Mouse (Mus musculus) layer of hippocampus, adult 9-10 months (tissue): Measurements from ENCODE around the gene Aph1a.
A peak's percentile ranks its signal among the peaks of the same experiment; 100 is the strongest.
"Not testable (repeated sequence)": the region's sequence is repeated elsewhere in the genome, so short reads cannot be mapped to it uniquely, and the experiment has no call there.

ENCODE experiments used
- DNase-seq: peaks from one replicate; pipeline ENCODE4 v3.0.0; 2022; ENCODE audit warnings: low spot score

The Aph1a gene

GRCm38 (mm10) chr3:95893606-95894316 lies at the start of gene Aph1a:
Aph1a (plus strand) TSS chr3:95893969.
- DNase-seq = peak; percentile 90

- no peak for DNase-seq
Observed at GRCm38 (mm10) chr3:95850611-95851010, 43.2 kb upstream of the Aph1a start.

DNA sequence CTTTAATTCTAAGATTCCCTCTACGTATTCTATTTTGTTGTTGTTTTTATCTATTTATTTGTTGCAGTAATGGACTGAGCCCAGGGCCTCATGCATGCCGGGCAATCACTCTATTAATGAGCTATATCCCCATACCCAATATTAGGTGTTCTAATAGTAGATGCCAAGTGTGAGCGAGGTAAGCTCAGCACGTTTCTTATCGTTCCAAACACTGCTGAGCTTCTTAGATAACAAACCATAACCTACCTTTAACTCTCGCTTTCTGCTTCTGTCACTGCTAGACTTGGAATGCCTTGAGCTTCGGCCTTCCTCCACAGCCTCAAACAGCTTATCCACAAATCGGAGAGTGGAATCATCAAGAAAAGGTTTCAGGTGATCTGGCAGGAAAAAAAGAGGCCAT lies 42.5 kb upstream of the Aph1a start:
- DNase-seq = no peak

GRCm38 (mm10) chr3:95855502-95856089 lies 38.2 kb upstream of the Aph1a start, which contains the start of gene Prpf3:
Prpf3 (minus strand) TSS chr3:95855885.
- DNase-seq = peak; percentile 83

- DNase-seq = no peak
Observed at GRCm38 (mm10) chr3:95856115-95856514, 37.7 kb upstream of the Aph1a start.

DNA sequence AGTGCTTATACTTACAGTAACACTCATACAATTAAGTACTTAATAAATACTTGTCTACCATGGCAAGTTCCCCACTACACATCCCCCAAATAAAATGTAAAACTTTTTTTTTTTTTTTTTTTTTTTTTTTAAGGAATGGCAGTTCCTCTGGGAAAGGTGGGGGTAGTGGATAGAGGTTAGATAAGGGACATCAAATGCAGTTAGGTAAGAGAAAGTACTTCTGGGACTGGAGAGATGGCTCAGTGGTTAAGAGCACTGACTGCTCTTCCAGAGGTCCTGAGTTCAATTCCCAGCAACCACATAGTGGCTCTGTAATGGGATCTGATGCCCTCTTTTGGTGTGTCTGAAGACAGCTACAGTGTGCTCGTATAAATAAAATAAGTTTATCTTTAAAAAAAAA lies 36.7 kb upstream of the Aph1a start:
- not testable (repeated sequence) for DNase-seq

GRCm38 (mm10) chr3:95858278-95858677 lies 35.5 kb upstream of the Aph1a start:
- DNase-seq = not testable (repeated sequence)

- DNase-seq = no peak
Observed at GRCm38 (mm10) chr3:95860323-95860722, 33.4 kb upstream of the Aph1a start.

DNA sequence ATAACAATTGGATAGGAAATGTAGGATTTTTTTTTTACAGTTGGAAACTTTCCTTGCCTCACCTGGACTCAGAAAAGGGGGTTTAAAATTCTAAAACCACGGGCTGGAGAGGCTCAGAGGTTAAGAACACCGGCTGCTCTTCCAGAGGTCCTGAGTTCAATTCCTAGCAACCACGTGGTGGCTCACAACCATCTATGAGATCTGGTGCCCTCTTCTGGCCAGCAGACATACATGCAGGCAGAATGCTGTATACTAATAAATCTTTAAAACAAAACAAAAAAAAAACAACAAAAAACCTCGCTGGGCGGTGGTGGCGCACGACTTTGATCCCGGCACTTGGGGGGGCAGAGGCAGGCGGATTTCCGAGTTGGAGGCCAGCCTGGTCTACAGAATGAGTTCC lies 32.6 kb upstream of the Aph1a start:
- DNase-seq = no peak

- peak; percentile 84 for DNase-seq
Observed at GRCm38 (mm10) chr3:95861796-95862195, 32.0 kb upstream of the Aph1a start.

- no peak for DNase-seq
Observed at GRCm38 (mm10) chr3:95863578-95863977, 30.2 kb upstream of the Aph1a start.

DNA sequence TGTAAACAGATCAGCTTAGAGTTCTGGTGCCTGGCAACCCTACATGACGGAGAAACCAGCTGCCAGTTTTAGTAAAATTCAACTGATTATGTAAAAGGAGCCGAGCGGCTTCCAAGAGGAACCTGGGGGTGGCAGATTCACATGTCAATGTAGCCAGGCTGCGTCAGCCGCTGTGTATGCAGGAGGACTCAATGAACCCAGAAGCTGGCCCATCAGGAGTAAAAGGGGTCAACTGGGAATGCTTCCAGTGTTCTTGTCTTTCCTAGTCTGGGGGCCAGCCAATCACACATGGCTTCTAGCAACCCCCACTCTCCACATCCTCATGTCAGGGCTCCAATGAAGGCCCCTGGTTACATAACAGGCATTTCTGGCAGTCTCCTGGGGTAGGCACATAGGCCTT lies 28.7 kb upstream of the Aph1a start:
- peak; percentile 69 for DNase-seq

DNA sequence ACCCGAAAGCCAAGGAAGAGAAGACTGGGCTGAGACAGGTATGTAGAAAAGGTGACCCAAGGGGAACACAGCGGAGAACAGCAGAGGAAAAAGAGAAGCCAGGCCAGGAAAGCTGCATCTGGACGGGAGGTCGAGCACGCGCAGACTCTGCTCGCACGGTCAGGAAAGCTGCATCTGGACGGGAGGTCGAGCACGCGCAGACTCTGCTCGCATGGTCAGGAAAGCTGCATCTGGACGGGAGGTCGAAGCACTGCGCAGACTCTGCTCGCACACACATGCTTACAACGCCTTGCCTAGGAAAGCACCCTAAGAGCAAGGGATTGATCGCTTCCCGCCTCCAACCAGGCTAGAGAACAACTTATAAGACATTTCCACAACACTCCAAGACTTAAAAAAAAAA lies 28.2 kb upstream of the Aph1a start:
- no peak for DNase-seq

DNA sequence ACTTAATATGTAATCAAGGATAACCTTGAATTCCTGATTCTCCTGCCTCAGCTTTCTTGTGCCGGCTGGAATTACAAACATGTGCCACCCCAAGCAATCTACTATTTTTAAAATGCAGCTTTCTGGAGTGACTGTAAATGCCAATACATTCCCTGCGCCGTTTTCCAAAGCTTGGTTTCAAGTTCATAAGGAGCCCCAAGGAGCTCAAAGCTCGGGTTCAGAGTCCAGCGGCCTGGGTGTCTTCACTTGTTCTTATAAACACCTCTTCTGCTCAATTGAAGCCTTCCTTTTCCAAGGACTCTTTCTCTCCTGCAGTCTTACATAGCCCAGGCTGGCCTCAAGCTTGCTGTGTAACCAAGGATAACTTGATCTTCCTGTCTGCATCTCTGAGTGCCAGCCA lies 27.7 kb upstream of the Aph1a start:
- no peak for DNase-seq

- no peak for DNase-seq
Observed at GRCm38 (mm10) chr3:95867408-95867807, 26.4 kb upstream of the Aph1a start.

GRCm38 (mm10) chr3:95870976-95871375 lies 22.8 kb upstream of the Aph1a start:
- DNase-seq = no peak

DNA sequence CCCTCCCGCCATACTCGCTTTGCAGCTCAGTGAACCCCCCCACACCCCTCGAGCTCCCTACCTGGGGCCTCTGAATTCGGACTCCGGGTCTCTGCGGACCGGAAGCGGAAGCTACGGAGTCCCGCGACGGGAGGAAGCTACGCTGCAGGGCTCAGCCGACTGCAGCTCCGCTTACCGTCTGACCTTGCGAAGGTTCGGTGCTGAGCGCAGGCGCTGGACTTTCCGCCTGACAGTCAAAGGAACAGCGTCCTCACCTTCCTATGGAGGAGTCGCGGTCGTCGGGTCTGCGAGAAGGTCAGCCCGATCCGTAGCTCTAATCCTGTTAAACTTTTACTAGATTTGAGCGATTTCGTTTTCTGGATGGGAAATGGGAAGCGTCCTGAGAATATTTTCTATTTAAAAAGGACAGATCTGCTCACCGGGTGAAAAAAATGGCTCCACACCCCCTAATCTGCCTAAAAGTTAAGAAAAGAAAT lies 22.3 kb upstream of the Aph1a start, which contains the start of gene Mrps21:
Gene Mrps21, minus strand, starts transcription at position 128 of the 476 bp plus-strand sequence.
- no peak for DNase-seq

DNA sequence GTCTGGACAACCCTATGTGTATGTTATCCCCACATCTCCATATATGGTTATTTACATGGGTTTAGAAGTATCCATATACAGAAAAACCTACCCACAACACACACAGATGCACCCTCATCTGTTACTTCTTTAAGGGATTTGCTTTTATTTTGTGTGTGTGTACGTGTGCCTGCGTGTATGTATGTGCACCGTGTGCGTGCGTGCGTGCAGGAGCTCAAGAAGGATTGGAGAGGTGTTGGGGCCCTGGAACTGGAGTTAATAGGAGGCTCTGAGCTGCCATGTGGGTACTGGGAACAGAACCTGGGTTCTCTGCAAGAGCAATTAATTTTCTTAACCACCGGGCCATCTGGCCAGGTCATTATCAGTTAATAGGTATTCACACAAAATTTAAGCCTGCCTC lies 21.7 kb upstream of the Aph1a start:
- DNase-seq = no peak

DNA sequence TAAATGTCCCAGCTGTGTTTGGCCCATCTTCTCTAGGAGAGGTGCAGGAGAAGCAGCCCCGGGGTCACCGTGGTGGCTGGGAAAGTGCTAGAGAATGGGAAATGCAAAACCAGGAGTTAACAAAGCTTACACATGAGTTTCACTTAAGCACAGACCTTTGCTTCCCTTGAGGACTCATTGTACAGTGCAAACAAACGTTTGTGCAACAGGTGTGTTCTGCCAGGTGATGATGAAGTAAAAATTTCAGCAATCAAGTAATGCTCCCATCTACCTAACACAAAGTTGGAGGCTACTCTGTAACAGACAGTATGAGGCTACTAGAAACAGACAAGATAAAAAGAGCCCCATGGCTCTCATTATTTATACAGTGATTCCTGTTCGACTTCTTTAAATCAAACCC lies 14.7 kb upstream of the Aph1a start:
- DNase-seq = no peak

DNA sequence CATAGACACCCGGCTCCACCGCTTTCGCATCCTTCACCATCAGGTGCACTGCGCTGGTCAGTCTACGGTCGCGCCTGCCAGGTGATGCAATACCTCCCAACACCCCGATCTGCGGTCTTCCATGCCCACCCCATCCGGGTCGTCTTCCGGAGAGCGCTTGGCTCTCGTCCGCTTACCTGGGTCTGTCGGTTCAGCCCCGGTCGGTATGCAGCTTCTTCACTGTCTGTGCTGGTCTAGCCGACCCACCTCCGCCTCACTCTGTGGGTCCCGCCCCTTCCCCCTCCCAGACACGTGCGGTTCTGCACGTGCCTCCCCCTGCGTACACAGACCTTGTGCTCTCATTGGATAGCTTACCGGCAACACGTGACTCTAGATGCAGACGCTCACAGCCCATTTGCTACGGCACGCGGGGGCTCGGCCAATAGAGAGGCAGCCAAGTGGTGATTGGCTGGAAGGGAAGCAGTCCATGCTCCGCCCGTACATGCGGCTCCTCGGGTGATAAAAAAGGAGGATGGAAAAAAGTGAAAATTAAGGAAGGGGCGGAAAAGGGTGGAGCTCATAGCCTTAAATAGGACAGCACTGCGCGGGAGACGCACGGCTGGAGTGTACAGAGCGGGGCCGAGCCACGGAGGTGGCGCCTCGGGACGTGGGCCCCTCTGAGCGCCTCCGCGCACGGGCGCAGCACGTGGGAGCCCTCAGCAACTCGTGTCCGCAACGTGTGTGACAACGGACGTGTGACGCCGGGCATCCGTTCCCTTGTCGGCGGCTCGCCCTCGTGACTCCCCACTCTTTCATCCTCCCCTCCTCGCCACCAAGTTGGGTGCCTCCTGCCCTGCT lies 11.6 kb upstream of the Aph1a start, which contains the start of gene Ciart:
Gene Ciart, minus strand, starts transcription at position 273 of the 837 bp plus-strand sequence.
- peak; percentile 93 for DNase-seq

DNA sequence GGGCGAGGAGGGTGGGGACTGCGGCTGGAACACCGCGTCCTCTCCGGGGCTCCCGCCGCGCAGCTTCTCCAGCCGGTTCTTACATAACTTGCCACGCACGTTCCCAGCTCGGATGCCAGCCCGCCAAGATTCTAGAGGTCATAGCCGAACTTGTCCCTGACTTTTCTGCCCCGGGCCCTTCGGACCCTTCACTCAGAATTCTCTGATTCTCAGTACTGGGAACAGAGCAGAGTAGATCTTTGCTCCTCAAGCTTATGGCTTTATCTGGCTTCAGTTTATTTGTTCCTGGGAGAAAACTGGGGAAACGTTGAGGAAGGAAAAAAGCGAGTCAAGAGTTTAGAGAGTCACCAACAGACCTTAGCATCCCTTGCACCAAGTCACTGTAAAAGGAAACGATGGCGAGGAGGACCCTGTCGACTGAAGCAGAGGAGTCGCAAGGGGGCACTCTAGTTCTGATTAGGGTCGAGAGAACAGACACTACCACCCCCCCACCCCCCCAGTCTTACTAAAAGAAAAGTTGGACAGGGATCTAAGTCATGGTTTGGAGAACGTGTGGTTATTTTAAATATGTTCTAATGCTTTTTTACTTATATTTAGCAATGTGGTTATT lies 10.8 kb upstream of the Aph1a start:
- DNase-seq = peak; percentile 78

DNA sequence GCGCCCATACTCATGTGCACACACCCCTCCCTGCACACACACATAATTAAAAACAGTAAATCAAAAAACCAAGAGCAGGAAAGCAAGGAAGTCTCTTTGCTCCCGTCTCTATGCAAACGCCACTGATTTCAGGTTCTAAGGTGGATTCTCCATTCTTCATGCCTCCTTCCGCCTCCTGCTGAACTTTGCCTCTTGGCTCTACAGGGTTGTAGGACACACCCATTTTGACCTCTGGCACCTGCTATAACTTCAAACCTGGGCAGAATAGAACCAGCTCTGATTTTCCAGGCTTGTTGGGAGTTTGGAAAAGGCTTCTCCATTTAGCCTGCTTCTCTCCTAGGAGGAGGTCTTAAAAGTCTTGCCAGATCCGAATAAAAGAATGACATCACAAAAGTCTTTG lies 9.4 kb upstream of the Aph1a start:
- DNase-seq = no peak
